Mouse (Mus musculus) hindbrain, embryonic 13.5 days (tissue): Measurements from ENCODE around the gene Vangl1. TPM values are rescaled to one million over a fixed set of nuclear protein-coding genes. Genes with fewer than 3 reads are reported as not detected.
"Not testable (repeated sequence)": the region's sequence is repeated elsewhere in the genome, so short reads cannot be mapped to it uniquely, and the experiment has no call there.

Experiments used
- ATAC-seq: fragments of 200-750 bp; cut with Nextera tagmentation; 2 replicates; pipeline ENCODE4 v1.8.0; 2017; ENCODE audit warnings: moderate TSS enrichment; ENCODE audit not compliant: low FRiP score
- H3K27ac ChIP-seq: fragments of 300-500 bp; sonication (generic); 2 replicates; pipeline ENCODE4 v1.5.1; 2015; ENCODE audit warnings: inconsistent platforms, mild to moderate bottlenecking, moderate library complexity
- H3K27me3 ChIP-seq: fragments of 300-500 bp; sonication (generic); 2 replicates; pipeline ENCODE4 v1.6.1; 2015; ENCODE audit warnings: mild to moderate bottlenecking, inconsistent platforms
- H3K36me3 ChIP-seq: fragments of 300-500 bp; sonication (generic); 2 replicates; pipeline ENCODE4 v1.6.1; 2015; ENCODE audit warnings: mild to moderate bottlenecking, inconsistent platforms
- H3K4me1 ChIP-seq: fragments of 300-500 bp; sonication (generic); replicated peaks from 2 replicates; pipeline ENCODE4 v1.6.1; 2015; ENCODE audit warnings: inconsistent platforms
- H3K4me2 ChIP-seq: fragments of 300-500 bp; sonication (generic); 2 replicates; pipeline ENCODE4 v1.6.1; 2015; ENCODE audit warnings: inconsistent platforms, mild to moderate bottlenecking, moderate library complexity
- H3K4me3 ChIP-seq: fragments of 300-500 bp; sonication (generic); 2 replicates; pipeline ENCODE4 v1.5.1; 2015; ENCODE audit warnings: mild to moderate bottlenecking, inconsistent platforms
- H3K9ac ChIP-seq: fragments of 300-500 bp; sonication (generic); 2 replicates; pipeline ENCODE4 v1.6.1; 2015; ENCODE audit warnings: mild to moderate bottlenecking, inconsistent platforms
- H3K9me3 ChIP-seq: fragments of 300-500 bp; sonication (generic); 2 replicates; pipeline ENCODE4 v1.6.1; 2016; ENCODE audit warnings: inconsistent platforms
- WGBS: fragments of 180-500 bp; shearing (Covaris S2); methylation state at CpG from one replicate; pipeline ENCODE4 v1.1.7; 2015; 5-methylcytosine and 5-hydroxymethylcytosine counted together
- polyA plus RNA-seq: library from polyadenylated mRNA; unstranded; fragments of >200 nt; fragmentation: Nextera tagmentation; extraction: Ambion mirVana; gene quantifications from 2 replicates; pipeline ENCODE4 v1.2.1, GENCODE M21; 2015

Gene Vangl1
- polyA plus RNA-seq, 1 experiment from 2014 or later, result 7.0 TPM

GRCm38 (mm10) chr3:102165536-102166286, 38.8 kb downstream of the Vangl1 start:
- WGBS, result 81% methylated on average over 21 of the region's 21 CpGs
- H3K4me1 ChIP-seq, result peaks cover 29% of the 10 kb centered on the region
- H3K9ac ChIP-seq, result no peak overlapping the region
- H3K27me3 ChIP-seq, result no peaks in the 10 kb centered on the region
- H3K27ac ChIP-seq, result no peak overlapping the region
- H3K4me2 ChIP-seq, result no peak overlapping the region
- no peaks in the 10 kb centered on the region for H3K9me3 ChIP-seq
- H3K36me3 ChIP-seq, result peaks cover 9% of the 10 kb centered on the region
- H3K4me3 ChIP-seq, result no peak overlapping the region
- no peak for ATAC-seq

GRCm38 (mm10) chr3:102164911-102165310, 39.6 kb downstream of the Vangl1 start:
- peaks cover 9% of the 10 kb centered on the region for H3K36me3 ChIP-seq
- no peaks in the 10 kb centered on the region for H3K27me3 ChIP-seq
- 67% methylated on average over 4 of the region's 4 CpGs for WGBS
- no peak overlapping the region for H3K4me3 ChIP-seq
- ATAC-seq, result no peak
- H3K4me1 ChIP-seq, result peaks cover 25% of the 10 kb centered on the region
- no peak overlapping the region for H3K9ac ChIP-seq
- H3K9me3 ChIP-seq, result no peaks in the 10 kb centered on the region
- H3K27ac ChIP-seq, result no peak overlapping the region
- no peak overlapping the region for H3K4me2 ChIP-seq

- not testable (repeated sequence) for H3K4me3 ChIP-seq, H3K4me2 ChIP-seq, H3K9ac ChIP-seq, H3K27ac ChIP-seq, H3K9me3 ChIP-seq, H3K27me3 ChIP-seq, ATAC-seq, H3K36me3 ChIP-seq
- H3K4me1 ChIP-seq, result peaks cover 24% of the 10 kb centered on the region
- 79% methylated on average over 1 of the region's 1 CpGs for whole genome bisulfite sequencing
Observed at GRCm38 (mm10) chr3:102163861-102164260, 40.6 kb downstream of the Vangl1 start.

DNA sequence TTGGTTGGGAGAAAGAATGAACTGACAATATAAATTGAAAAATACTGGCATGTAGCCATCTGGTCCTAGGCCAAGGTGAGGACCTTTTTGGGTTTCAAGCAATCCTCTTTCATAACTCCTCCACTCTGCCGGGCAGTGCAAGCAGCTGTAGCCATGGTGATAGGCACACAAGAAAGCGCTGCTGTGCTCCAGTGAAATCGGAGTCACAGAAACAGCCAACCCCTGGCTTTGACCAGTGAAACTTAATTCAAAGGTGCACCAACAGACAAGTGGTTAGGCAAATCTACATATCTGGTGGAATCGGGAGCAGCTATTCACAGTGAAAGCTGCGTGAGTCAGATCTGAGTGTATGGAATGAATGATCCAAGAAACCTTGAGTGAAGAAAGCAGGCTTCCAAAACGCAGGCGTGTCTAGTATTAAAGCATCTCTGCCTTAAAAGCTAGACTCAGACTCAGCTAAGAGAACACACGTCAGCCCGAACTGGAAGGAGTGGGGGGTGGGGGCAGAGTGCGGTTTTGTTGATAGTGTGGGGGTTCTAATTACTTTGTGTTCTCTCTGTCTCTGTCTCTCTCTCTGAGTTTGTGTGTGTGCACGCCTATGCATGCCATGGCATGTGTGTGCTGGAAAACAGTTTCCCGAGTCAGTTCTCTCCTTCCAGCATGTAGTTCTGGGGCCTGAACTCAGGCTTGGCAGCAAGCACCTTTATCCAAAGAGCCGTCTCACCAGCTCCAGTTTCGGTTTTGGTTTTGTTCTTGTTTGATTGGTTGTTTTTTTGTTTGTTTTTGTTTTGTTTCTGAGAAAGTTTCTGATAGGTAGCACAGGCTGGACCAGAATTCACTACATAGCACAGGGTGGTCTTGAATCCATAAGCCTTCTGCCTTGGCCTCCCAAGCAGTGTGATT, 44.8 kb downstream of the Vangl1 start:
- H3K27me3 ChIP-seq, result no peaks in the 10 kb centered on the region
- H3K4me1 ChIP-seq, result peaks cover 11% of the 10 kb centered on the region; the same call in 1 of the 2 replicates
- H3K4me2 ChIP-seq, result no peak overlapping the region
- H3K36me3 ChIP-seq, result peaks cover 18% of the 10 kb centered on the region
- ATAC-seq, result peak; percentile 81
- peak overlapping the region; percentile 52 for H3K27ac ChIP-seq
- no peak overlapping the region for H3K9ac ChIP-seq
- WGBS, result 72% methylated on average over 14 of the region's 14 CpGs
- no peaks in the 10 kb centered on the region for H3K9me3 ChIP-seq
- no peak overlapping the region for H3K4me3 ChIP-seq

DNA sequence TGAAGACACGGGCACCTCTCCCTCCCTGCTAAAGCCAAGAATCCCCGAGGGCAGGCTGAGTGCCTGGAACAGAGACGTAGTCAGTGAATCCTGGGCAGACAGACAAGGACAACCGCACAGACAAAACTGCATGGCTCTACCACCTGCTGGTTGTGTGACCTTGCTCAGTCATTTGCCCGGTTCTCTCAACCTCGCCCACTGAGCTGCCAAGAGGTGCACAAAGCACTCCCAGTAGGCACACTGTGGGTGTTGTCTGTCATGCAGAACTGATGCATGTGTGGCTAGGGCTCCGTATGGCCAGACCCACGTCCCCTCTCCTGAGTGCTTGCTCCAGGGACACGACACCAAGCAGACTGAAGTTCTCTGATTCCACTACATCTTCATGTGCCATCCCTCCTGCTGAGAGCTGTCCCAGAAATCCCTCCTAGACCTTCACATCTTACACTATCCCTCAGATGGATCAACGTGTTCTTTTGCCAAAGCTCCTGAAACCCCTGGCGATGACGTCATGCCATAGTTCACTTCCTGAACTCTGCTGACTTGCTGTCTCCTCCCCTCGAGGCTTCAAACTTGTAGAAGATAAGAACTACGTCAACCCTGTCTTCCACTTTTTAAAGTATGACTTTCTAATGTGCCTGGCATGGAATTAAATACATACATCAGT, 45.6 kb downstream of the Vangl1 start:
- no peaks in the 10 kb centered on the region for H3K9me3 ChIP-seq
- peaks cover 18% of the 10 kb centered on the region for H3K36me3 ChIP-seq
- no peak overlapping the region for H3K27ac ChIP-seq
- 70% methylated on average over 14 of the region's 14 CpGs for WGBS
- no peaks in the 10 kb centered on the region for H3K27me3 ChIP-seq
- H3K4me3 ChIP-seq, result no peak overlapping the region
- peaks cover 11% of the 10 kb centered on the region; the same call in 1 of the 2 replicates for H3K4me1 ChIP-seq
- H3K4me2 ChIP-seq, result no peak overlapping the region
- no peak for ATAC-seq
- no peak overlapping the region for H3K9ac ChIP-seq

GRCm38 (mm10) chr3:102157652-102158051, 46.8 kb downstream of the Vangl1 start:
- Histone ChIP-seq H3K27me3 (no peaks in the 10 kb centered on the region), H3K4me3 (no peak overlapping the region), H3K9ac (no peak overlapping the region), H3K4me2 (no peak overlapping the region), H3K27ac (no peak overlapping the region), H3K4me1 (peaks cover 12% of the 10 kb centered on the region), H3K36me3 (peaks cover 9% of the 10 kb centered on the region; the same call in 1 of the 2 replicates), H3K9me3 (no peaks in the 10 kb centered on the region)
- 93% methylated on average over 6 of the region's 6 CpGs for WGBS
- no peak for ATAC-seq

DNA sequence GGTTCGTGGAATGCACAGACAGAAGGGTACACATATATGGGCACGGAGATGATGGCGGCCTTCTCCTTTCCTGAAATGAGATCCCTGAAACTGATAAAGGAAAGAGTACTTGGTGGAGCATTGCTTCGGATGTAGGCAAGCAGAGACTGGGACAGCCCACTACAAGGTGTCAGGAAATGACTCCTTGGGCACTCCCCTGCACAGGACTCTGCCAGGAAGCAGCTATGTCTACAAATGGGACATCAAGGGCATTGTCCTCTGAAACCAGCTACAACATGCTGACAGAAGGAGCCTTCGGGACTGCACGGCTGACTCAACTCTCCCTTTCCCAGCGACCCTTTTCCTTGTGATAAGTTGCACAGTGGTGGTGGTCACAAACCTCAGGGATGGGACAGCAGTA, 47.8 kb downstream of the Vangl1 start:
- H3K4me1 ChIP-seq, result peaks cover 19% of the 10 kb centered on the region
- H3K9me3 ChIP-seq, result no peaks in the 10 kb centered on the region
- no peak overlapping the region for H3K4me3 ChIP-seq
- H3K27ac ChIP-seq, result no peak overlapping the region
- peaks cover 9% of the 10 kb centered on the region; the same call in 1 of the 2 replicates for H3K36me3 ChIP-seq
- 93% methylated on average over 7 of the region's 7 CpGs for WGBS
- H3K4me2 ChIP-seq, result no peak overlapping the region
- H3K9ac ChIP-seq, result no peak overlapping the region
- ATAC-seq, result no peak
- no peaks in the 10 kb centered on the region for H3K27me3 ChIP-seq

DNA sequence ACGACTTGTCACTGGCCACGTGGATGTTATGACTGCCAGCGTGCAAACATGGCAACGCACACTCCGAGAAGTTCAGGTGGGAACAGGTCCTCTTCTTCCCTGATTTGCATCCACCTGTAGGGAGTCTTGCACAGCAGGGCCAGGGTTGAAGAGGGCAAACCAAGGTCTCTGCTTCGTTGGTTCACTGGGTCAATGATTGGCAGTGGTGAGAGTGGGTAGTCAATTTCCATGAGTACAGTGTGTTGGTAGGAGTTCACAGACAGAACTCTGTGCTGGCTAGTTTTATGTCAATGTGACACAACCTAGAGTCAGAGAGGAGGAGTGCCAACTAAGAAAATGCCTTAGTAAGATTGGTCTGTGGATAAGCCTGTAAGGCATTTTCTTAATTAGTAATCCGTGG, 50.4 kb downstream of the Vangl1 start:
- WGBS, result 88% methylated on average over 7 of the region's 7 CpGs
- ATAC-seq, result no peak
- H3K4me3 ChIP-seq, result no peak overlapping the region
- no peak overlapping the region for H3K9ac ChIP-seq
- no peak overlapping the region for H3K27ac ChIP-seq
- H3K9me3 ChIP-seq, result no peaks in the 10 kb centered on the region
- no peaks in the 10 kb centered on the region for H3K27me3 ChIP-seq
- H3K36me3 ChIP-seq, result peaks cover 9% of the 10 kb centered on the region; the same call in 1 of the 2 replicates
- H3K4me1 ChIP-seq, result peaks cover 12% of the 10 kb centered on the region
- H3K4me2 ChIP-seq, result no peak overlapping the region

DNA sequence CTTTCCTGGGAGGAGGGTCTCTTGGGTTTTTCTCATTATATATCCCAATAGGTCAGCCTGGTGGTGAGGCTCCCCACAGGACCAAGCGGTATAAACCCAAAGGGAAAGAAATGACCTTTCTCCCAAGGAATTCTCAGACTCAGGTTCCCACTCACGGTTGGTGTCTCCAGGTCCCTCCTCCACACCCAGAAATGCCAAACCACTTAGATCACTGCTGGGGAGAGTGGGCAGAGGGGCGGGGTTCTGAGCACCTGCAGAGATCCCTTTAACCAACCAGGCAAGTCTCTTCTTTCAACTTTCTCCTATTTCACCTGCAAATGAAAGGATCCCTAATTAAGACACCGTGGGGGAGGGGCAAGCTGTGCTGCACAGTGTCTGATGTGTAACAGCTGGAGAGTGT, 51.6 kb downstream of the Vangl1 start:
- H3K4me1 ChIP-seq, result peaks cover 8% of the 10 kb centered on the region
- H3K4me3 ChIP-seq, result no peak overlapping the region
- peaks cover 9% of the 10 kb centered on the region; the same call in 1 of the 2 replicates for H3K36me3 ChIP-seq
- H3K27me3 ChIP-seq, result no peaks in the 10 kb centered on the region
- WGBS, result 26% methylated on average over 4 of the region's 4 CpGs
- H3K27ac ChIP-seq, result no peak overlapping the region
- no peak for ATAC-seq
- no peak overlapping the region for H3K9ac ChIP-seq
- no peaks in the 10 kb centered on the region for H3K9me3 ChIP-seq
- no peak overlapping the region for H3K4me2 ChIP-seq

- H3K4me3 ChIP-seq, result no peak overlapping the region
- no peak overlapping the region for H3K27ac ChIP-seq
- no peaks in the 10 kb centered on the region for H3K27me3 ChIP-seq
- ATAC-seq, result no peak
- H3K9ac ChIP-seq, result no peak overlapping the region
- 36% methylated on average over 4 of the region's 4 CpGs for WGBS
- H3K36me3 ChIP-seq, result peaks cover 6% of the 10 kb centered on the region; the same call in 1 of the 2 replicates
- no peaks in the 10 kb centered on the region for H3K9me3 ChIP-seq
- H3K4me1 ChIP-seq, result peaks cover 8% of the 10 kb centered on the region
- no peak overlapping the region for H3K4me2 ChIP-seq
Observed at GRCm38 (mm10) chr3:102152471-102152870, 52.0 kb downstream of the Vangl1 start.

DNA sequence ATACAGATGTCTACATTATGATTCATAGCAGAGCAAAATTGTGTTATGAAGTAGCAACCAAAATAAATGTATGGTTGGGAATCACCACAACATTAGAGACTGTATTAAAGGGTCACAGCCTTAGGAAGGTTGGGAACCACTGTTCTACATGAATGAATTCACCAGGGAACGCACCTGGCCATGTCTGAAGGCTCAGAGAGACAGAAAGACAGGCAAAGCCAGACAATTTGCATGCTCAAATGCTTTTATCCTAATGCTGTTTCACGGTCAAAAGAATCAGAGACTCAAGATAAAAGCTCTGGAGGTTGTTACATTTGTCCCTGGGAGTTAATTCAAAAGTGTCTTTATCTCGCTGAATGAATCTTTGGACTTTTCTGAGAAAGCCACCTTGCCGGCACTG, 52.6 kb downstream of the Vangl1 start:
- H3K36me3 ChIP-seq, result no peaks in the 10 kb centered on the region
- no peaks in the 10 kb centered on the region for H3K9me3 ChIP-seq
- no peak overlapping the region for H3K4me3 ChIP-seq
- 46% methylated on average over 4 of the region's 4 CpGs for WGBS
- no peaks in the 10 kb centered on the region for H3K27me3 ChIP-seq
- H3K4me2 ChIP-seq, result no peak overlapping the region
- ATAC-seq, result no peak
- no peak overlapping the region for H3K9ac ChIP-seq
- H3K4me1 ChIP-seq, result peaks cover 12% of the 10 kb centered on the region
- H3K27ac ChIP-seq, result no peak overlapping the region

- no peak overlapping the region for H3K4me2 ChIP-seq
- H3K9me3 ChIP-seq, result no peaks in the 10 kb centered on the region
- no peak overlapping the region for H3K9ac ChIP-seq
- H3K4me1 ChIP-seq, result peaks cover 12% of the 10 kb centered on the region
- WGBS, result 62% methylated on average over 7 of the region's 7 CpGs
- no peak overlapping the region for H3K27ac ChIP-seq
- H3K4me3 ChIP-seq, result no peak overlapping the region
- no peak for ATAC-seq
- H3K27me3 ChIP-seq, result no peaks in the 10 kb centered on the region
- no peaks in the 10 kb centered on the region for H3K36me3 ChIP-seq
Observed at GRCm38 (mm10) chr3:102149941-102150340, 54.6 kb downstream of the Vangl1 start.
